Mouse (Mus musculus): Measurements from ENCODE around the gene Tmem168.

Tmem168 gene

DNA sequence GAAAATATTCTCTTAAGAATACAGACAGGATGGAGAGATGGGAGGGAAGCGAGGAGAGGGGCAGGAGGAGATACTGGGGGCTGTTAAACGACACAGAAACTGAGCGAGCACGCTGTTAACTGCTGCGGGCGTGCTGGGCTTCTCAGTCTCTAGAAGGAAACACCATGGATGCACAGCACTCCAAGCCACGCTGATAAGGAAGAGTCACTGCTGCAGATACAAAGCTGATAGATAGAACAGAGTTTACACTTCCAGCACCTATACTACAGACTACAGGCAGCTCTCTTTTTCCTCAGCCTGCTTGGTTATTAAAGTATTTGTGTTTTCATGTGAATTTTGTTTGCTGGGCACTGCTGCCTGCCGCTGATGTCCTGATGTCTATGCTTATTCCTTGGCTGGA is 21.7 kb downstream of the Tmem168 start:
- no peak for DNase-seq (ENCODE audit: low spot score in 2 of 2)

DNA sequence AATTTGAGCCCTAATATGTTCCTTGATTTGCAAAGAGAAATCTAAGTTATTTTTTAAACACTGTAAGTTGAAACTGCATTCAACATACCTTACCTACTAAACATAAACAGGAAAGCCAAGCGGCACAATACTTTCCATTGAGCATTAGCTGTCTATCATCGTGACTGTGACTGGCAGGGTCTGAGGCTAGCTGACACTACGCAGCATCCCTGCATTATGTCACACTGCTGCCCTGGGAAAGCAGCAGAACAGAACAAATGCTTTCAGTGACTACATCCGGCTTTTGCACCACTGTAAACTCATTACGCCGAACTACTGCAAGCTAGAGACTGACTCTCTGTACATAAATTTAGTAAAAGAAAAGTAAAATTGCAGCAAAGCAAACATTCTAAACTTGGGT is 23.1 kb downstream of the Tmem168 start:
- no peak for DNase-seq (ENCODE audit: low spot score in 2 of 2)

DNA sequence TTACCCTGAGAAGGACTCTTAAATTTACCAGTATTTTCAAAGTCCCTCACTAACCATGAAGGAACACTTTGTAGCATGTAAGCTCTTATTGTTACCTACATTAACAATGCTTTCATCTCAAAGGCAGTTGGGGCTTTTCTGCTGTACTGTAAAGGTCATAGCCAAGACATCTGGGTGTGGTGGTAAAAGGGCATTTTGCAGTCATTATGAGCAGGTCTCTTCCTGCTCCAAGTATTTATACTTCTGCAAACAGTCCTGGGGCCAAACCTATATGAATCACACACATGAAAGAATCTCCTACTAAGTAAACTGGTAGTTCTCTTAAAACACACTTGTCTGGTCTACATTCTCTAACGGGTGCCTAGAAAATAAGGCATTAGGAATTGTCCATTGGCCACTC is 25.8 kb downstream of the Tmem168 start:
- DNase-seq (ENCODE audit: low spot score in 2 of 2), result no peak

DNA sequence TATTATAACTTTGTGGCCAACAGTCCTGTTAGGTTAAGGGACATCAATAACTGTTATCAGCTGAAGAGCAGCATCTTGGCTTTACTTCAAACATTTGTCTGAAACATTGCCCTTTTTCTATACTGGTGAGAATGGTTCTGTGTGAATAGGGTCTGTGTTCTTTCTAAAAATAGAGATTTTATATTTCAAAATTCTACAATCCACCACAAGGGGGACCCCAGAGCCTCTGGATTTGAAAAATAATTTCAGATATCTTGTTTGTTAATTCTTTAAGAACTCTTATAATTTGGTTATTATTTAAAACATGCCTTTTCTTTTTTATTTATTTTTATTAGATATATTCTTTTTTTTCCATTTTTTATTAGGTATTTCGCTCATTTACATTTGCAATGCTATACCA is 42.2 kb downstream of the Tmem168 start:
- DNase-seq (ENCODE audit: low spot score in 2 of 2), result no peak

DNA sequence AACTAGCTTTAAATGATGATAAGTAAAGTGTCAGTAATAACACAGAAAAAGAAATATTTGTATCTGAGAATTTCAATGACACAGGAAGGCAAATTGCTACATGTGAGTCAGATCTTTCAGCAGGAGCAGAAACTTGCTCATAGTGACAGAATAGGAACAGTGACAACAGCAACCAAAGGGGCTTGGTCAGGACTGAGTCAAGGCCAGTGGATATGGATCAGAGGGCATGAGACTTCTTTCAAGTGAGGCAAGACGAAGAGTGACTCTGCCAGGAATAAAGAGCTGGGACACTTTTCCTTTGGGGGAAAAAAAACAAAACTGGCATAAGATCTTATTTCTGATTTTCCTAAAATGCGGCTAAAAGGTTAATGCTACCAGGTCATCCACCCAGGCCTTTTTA is 52.6 kb downstream of the Tmem168 start:
- DNase-seq (ENCODE audit: low spot score in 2 of 2), result no peak

DNA sequence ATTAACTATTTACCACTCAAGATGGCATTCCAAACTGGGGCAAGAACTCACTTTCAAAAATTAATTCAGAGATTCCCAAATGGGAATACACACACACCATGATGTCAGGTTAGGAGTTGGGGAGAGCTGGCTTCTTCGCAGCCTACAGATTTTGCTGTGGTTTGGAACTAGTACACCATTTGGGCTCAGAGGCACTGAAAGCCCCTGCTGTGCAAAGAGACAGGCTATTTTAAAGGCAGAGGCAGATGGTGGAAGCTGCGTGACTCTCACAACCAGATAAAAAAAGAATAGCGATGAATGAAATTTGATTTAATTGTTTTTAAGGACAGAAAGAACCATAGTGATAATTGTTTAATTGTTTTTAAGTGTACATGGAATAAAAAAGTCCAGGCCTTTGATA is 66.1 kb downstream of the Tmem168 start:
- no peak for DNase-seq (ENCODE audit: low spot score in 2 of 2)

DNA sequence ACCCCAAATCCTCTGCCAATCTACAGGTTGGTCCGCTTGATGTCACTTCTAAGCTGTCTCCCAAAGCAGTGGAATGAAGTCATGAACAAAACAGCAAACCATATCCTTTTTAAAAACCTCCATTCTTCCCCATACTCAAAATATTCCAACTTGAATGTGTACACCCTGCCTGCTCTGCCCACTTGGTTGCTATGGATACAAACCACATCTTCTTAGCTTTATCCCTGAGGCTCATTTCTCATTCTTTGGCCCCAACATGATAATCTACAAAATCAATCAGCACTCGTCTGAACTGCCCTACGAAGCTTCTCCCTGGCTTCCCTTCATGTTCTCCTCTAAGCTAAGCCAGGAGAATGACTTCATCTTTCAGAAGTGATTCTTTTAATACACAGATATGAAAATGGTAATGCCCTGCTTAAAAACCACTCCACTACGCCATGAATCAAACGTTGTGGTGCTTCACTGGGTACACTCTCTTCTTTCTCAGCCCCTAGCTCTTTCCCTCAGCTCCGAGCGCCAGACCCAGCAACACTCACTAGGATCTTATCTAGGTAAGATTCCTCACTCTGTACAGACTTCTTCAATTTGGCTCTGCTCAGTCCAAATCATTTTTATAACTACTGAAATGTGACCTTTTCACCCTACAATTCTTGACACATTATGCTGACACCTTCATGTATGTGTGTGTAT is 70.5 kb downstream of the Tmem168 start:
- DNase-seq (ENCODE audit: low spot score in 2 of 2), result no peak
